Mouse (Mus musculus) bone marrow macrophage, adult 2 months (primary cell): ENCODE measurements around the gene Degs1. TPM values are rescaled to one million over a fixed set of nuclear protein-coding genes. Genes with fewer than 3 reads are reported as not detected.

Experiments used
- H3K27ac ChIP-seq: 2 replicates; pipeline ENCODE4 v1.5.1; 2012; ENCODE audit warnings: low read depth, low read length; ENCODE audit not compliant: insufficient read depth
- H3K4me1 ChIP-seq: 2 replicates; pipeline ENCODE4 v1.6.1; 2012; ENCODE audit warnings: low read length; ENCODE audit not compliant: control insufficient read depth, insufficient read depth
- H3K4me3 ChIP-seq: 2 replicates; pipeline ENCODE4 v1.5.1; 2012; ENCODE audit warnings: mild to moderate bottlenecking, low read length, moderate library complexity; ENCODE audit not compliant: insufficient read depth
- CTCF ChIP-seq: IDR thresholded peaks from 2 replicates; pipeline ENCODE4 v1.5.1; 2012; ENCODE audit warnings: low read depth, mild to moderate bottlenecking, low read length, moderate library complexity
- POLR2A ChIP-seq: IDR thresholded peaks from 2 replicates; pipeline ENCODE4 v1.6.1; 2012; ENCODE audit warnings: mild to moderate bottlenecking, low read depth, low read length, borderline replicate concordance
- polyA plus RNA-seq: library from polyadenylated mRNA; stranded (reverse); fragments of >200 nt; gene quantifications from 2 replicates; pipeline ENCODE4 v1.2.4, GENCODE M21; 2012; ENCODE audit not compliant: missing spikeins, insufficient read depth, insufficient read length

Gene Degs1
- polyA plus RNA-seq, 1 experiment: 226 TPM

- no peak for TF ChIP-seq POLR2A
- TF ChIP-seq CTCF: no peak
- Histone ChIP-seq H3K4me3 (no peak overlapping the region), H3K27ac (no peak overlapping the region)
These were observed 27.6 kb downstream of the Degs1 start for GRCm38 (mm10) chr1:182255031-182255430.

GRCm38 (mm10) chr1:182254618-182255017, 28.0 kb downstream of the Degs1 start:
- no peak overlapping the region for H3K27ac ChIP-seq
- H3K4me3 ChIP-seq: no peak overlapping the region
- peaks cover 8% of the 10 kb centered on the region for H3K4me1 ChIP-seq
- TF ChIP-seq POLR2A (no peak), CTCF (no peak)

More at GRCm38 (mm10) chr1:182255031-182255430, 27.6 kb downstream of the Degs1 start:
- H3K4me1 ChIP-seq: peaks cover 8% of the 10 kb centered on the region

- Histone ChIP-seq H3K4me3 (no peak overlapping the region), H3K27ac (no peak overlapping the region), H3K4me1 (peaks cover 8% of the 10 kb centered on the region)
- TF ChIP-seq POLR2A: no peak
- TF ChIP-seq CTCF: no peak
These were observed 28.7 kb downstream of the Degs1 start for GRCm38 (mm10) chr1:182253756-182254534.

GRCm38 (mm10) chr1:182252534-182253171, 30.0 kb downstream of the Degs1 start:
- H3K27ac ChIP-seq: no peak overlapping the region
- H3K4me3 ChIP-seq: no peak overlapping the region
- no peak for TF ChIP-seq CTCF
- no peak for TF ChIP-seq POLR2A
- peaks cover 8% of the 10 kb centered on the region for H3K4me1 ChIP-seq

- Histone ChIP-seq H3K4me3 (no peak overlapping the region), H3K27ac (no peak overlapping the region)
- no peak for TF ChIP-seq POLR2A
- TF ChIP-seq CTCF: no peak
These were observed 31.9 kb downstream of the Degs1 start for GRCm38 (mm10) chr1:182250734-182251133.

GRCm38 (mm10) chr1:182249298-182249697, 33.3 kb downstream of the Degs1 start:
- Histone ChIP-seq H3K27ac (no peak overlapping the region), H3K4me3 (no peak overlapping the region), H3K4me1 (no peaks in the 10 kb centered on the region)
- TF ChIP-seq POLR2A: no peak

More at GRCm38 (mm10) chr1:182250734-182251133, 31.9 kb downstream of the Degs1 start:
- peaks cover 8% of the 10 kb centered on the region for H3K4me1 ChIP-seq

- Histone ChIP-seq H3K27ac (no peak overlapping the region), H3K4me3 (no peak overlapping the region), H3K4me1 (no peaks in the 10 kb centered on the region)
- TF ChIP-seq CTCF (no peak), POLR2A (no peak)
These were observed 37.6 kb downstream of the Degs1 start for GRCm38 (mm10) chr1:182245003-182245402.

- TF ChIP-seq CTCF (no peak), POLR2A (no peak)
- Histone ChIP-seq H3K27ac (no peak overlapping the region), H3K4me3 (no peak overlapping the region), H3K4me1 (no peaks in the 10 kb centered on the region)
These were observed 44.4 kb downstream of the Degs1 start for GRCm38 (mm10) chr1:182238056-182238703.

GRCm38 (mm10) chr1:182237386-182237785, 45.2 kb downstream of the Degs1 start:
- TF ChIP-seq POLR2A: no peak
- no peak for TF ChIP-seq CTCF
- Histone ChIP-seq H3K27ac (no peak overlapping the region), H3K4me1 (no peaks in the 10 kb centered on the region), H3K4me3 (no peak overlapping the region)

GRCm38 (mm10) chr1:182235174-182235573, 47.4 kb downstream of the Degs1 start:
- no peak for TF ChIP-seq POLR2A
- no peak for TF ChIP-seq CTCF
- Histone ChIP-seq H3K4me3 (no peak overlapping the region), H3K27ac (no peak overlapping the region), H3K4me1 (no peaks in the 10 kb centered on the region)
